Mouse (Mus musculus): ENCODE measurements around the gene Tcl1.
"Not testable (repeated sequence)": the region's sequence is repeated elsewhere in the genome, so short reads cannot be mapped to it uniquely, and the experiment has no call there.

Tcl1 gene

GRCm38 (mm10) chr12:105176044-105176443, 46.5 kb downstream of the Tcl1 start, which contains the start of gene Tcl1b5:
Tcl1b5 (plus strand) TSS chr12:105176344.
- not testable (repeated sequence) for DNase-seq

GRCm38 (mm10) chr12:105174318-105174717, 48.3 kb downstream of the Tcl1 start:
- DNase-seq = peak; percentile 22

GRCm38 (mm10) chr12:105173366-105173765, 49.2 kb downstream of the Tcl1 start:
- DNase-seq = no peak
